Mouse (Mus musculus) liver, embryonic 14.5 days (tissue): ENCODE results near the gene Adgrb3. TPM values are rescaled to one million over a fixed set of nuclear protein-coding genes. Genes with fewer than 3 reads are reported as not detected.

Experiments
- ATAC-seq: fragments of 200-750 bp; cut with Nextera tagmentation; 2 replicates; pipeline ENCODE4 v1.8.0; 2017; ENCODE audit warnings: moderate number of reproducible peaks, mild to moderate bottlenecking, moderate library complexity; ENCODE audit not compliant: insufficient read depth
- DNase-seq, 3 experiments: peaks; one replicate each; pipeline ENCODE4 v3.0.0-alpha.2; 2012 to 2013; ENCODE audit warnings: low read depth in 3 of 3, low spot score in 3 of 3
- H3K27ac ChIP-seq: fragments of 300-500 bp; sonication (generic); 2 replicates; pipeline ENCODE4 v1.5.1; 2014; ENCODE audit warnings: moderate library complexity, mild to moderate bottlenecking, control low read depth, inconsistent platforms
- H3K27me3 ChIP-seq: fragments of 300-500 bp; sonication (generic); 2 replicates; pipeline ENCODE4 v1.6.1; 2014; ENCODE audit warnings: mild to moderate bottlenecking, low read length, moderate library complexity; ENCODE audit not compliant: control insufficient read depth, insufficient read depth
- H3K36me3 ChIP-seq: fragments of 300-500 bp; sonication (generic); replicated peaks from 2 replicates; pipeline ENCODE4 v1.6.1; 2014; ENCODE audit warnings: low read depth; ENCODE audit not compliant: control insufficient read depth, insufficient read depth
- H3K4me1 ChIP-seq, 2 experiments: fragments of 200-500 bp in 1 of 2; fragments of 300-500 bp in 1 of 2; sonication (generic) in 1 of 2; replicated peaks; 2 replicates each; pipeline ENCODE4 v1.6.1; 2012 to 2014; ENCODE audit warnings: antibody characterized with exemption in 1 of 2, inconsistent platforms in 1 of 2, low read length in 1 of 2; ENCODE audit not compliant: control insufficient read depth in 2 of 2, insufficient read depth in 2 of 2
- H3K4me2 ChIP-seq: fragments of 300-500 bp; sonication (generic); 2 replicates; pipeline ENCODE4 v1.6.1; 2014; ENCODE audit warnings: low read depth, mild to moderate bottlenecking, control low read depth, moderate library complexity
- H3K4me3 ChIP-seq, 2 experiments: fragments of 200-500 bp in 1 of 2; fragments of 300-500 bp in 1 of 2; sonication (generic) in 1 of 2; 2 replicates each; pipeline ENCODE4 v1.5.1; 2012 to 2014; ENCODE audit warnings: low read depth in 2 of 2, low read length in 2 of 2, mild to moderate bottlenecking in 2 of 2, control low read depth in 1 of 2, inconsistent platforms in 1 of 2, moderate library complexity in 1 of 2; ENCODE audit not compliant: insufficient read depth in 1 of 2
- H3K9ac ChIP-seq: fragments of 300-500 bp; sonication (generic); replicated peaks from 2 replicates; pipeline ENCODE4 v1.6.1; 2014; ENCODE audit warnings: mild to moderate bottlenecking, control low read depth, moderate library complexity
- H3K9me3 ChIP-seq: fragments of 300-500 bp; sonication (generic); 2 replicates; pipeline ENCODE4 v1.6.1; 2016; ENCODE audit warnings: low read length, mixed read lengths; ENCODE audit not compliant: control insufficient read depth
- CTCF ChIP-seq: IDR thresholded peaks from 2 replicates; pipeline ENCODE4 v1.5.1; 2016; ENCODE audit warnings: antibody characterized with exemption, low read depth, control low read depth
- EP300 ChIP-seq: IDR thresholded peaks from 2 replicates; pipeline ENCODE4 v1.6.1; 2016; ENCODE audit warnings: antibody characterized with exemption, low read depth
- WGBS: fragments of 180-500 bp; shearing (Covaris S2); extraction: QIAGEN DNeasy Blood & Tissue Kit; methylation state at CpG from one replicate; pipeline ENCODE4 v1.1.7; 2014; ENCODE audit not compliant: insufficient replicate concordance; 5-methylcytosine and 5-hydroxymethylcytosine counted together
- polyA plus RNA-seq, 2 experiments: library from polyadenylated mRNA; depleted of rRNA in 1 of 2; stranded (reverse) in 1 of 2; unstranded in 1 of 2; fragments of >200 nt; fragmentation: Nextera tagmentation in 1 of 2; extraction: Ambion mirVana in 1 of 2; gene quantifications; 2 replicates each; pipeline versions ENCODE4 v1.2.1 to v1.2.3; 2012 to 2014

The Adgrb3 gene
- polyA plus RNA-seq, 2 experiments = 0.02 to 0.03 TPM

DNA sequence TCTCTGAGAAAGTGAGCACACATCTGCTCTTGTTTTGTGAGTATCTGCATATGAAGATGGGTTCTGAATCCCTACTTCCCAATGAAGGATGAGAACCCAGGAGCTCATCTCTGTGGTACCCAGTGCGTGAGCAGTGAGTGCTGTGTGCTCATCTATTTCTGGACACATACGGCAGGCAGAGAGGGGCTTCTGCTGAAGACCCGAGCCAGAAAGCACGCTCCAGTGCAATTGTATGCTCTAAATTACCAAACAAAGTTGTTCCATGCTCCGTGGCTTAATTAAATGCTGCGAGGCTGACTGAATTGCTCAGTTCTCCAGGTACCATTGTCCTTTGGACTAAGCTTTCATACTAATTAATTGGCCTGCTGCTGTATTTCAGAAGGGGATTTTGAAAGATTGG, 648.9 kb downstream of the Adgrb3 start:
- H3K27me3 ChIP-seq = no peaks in the 10 kb centered on the region
- H3K4me3 ChIP-seq = no peak overlapping the region
- H3K27ac ChIP-seq = no peak overlapping the region
- H3K9me3 ChIP-seq = no peaks in the 10 kb centered on the region
- ATAC-seq (no peak), DNase-seq (no peak)
- TF ChIP-seq CTCF = no peak
- no peak for TF ChIP-seq EP300
- H3K4me1 ChIP-seq = no peaks in the 10 kb centered on the region
- H3K9ac ChIP-seq = no peak overlapping the region
- 46% methylated on average over 6 of the region's 6 CpGs for WGBS
- H3K36me3 ChIP-seq = no peaks in the 10 kb centered on the region
- no peak overlapping the region for H3K4me2 ChIP-seq

DNA sequence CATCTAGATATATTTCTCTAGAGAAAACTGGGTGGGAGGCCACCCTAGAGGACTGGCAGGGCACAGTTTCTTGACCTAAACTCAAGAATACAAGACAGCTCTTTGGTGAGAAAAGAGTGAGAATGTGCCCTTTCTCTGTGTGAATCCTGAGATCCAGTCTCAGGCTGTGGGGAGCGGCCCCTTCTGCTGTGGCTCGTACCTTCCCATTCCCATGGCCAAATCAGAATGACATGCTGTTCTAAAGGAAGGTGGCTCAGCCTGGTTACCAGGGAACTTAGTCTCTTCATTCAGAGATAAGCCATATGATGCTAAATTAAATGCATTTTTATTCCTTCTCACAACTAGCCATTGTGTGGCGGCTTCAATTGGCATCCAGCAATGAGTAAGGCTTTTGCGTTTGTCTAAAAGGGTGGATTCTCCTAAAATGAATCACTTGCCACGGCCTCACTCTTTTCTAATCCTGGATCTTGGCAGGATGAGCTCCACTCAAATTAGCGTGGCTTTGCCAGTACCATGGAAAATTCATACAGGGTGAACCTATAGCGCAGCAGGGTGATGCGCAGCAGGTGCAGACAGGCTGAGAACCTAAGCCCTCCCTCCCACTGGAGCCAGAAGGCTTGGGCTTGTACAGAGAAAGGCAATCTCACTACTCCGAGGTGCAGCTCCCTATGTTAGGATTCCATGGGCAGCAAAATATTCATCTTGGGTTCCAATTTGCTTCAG, 649.5 kb downstream of the Adgrb3 start:
- TF ChIP-seq CTCF (no peak), EP300 (no peak)
- WGBS = 46% methylated on average over 9 of the region's 9 CpGs
- Histone ChIP-seq H3K9me3 (no peaks in the 10 kb centered on the region), H3K36me3 (no peaks in the 10 kb centered on the region), H3K4me2 (no peak overlapping the region), H3K4me3 (no peak overlapping the region), H3K4me1 (no peaks in the 10 kb centered on the region), H3K27me3 (no peaks in the 10 kb centered on the region), H3K9ac (no peak overlapping the region), H3K27ac (no peak overlapping the region)
- ATAC-seq = no peak
- DNase-seq = no peak

DNA sequence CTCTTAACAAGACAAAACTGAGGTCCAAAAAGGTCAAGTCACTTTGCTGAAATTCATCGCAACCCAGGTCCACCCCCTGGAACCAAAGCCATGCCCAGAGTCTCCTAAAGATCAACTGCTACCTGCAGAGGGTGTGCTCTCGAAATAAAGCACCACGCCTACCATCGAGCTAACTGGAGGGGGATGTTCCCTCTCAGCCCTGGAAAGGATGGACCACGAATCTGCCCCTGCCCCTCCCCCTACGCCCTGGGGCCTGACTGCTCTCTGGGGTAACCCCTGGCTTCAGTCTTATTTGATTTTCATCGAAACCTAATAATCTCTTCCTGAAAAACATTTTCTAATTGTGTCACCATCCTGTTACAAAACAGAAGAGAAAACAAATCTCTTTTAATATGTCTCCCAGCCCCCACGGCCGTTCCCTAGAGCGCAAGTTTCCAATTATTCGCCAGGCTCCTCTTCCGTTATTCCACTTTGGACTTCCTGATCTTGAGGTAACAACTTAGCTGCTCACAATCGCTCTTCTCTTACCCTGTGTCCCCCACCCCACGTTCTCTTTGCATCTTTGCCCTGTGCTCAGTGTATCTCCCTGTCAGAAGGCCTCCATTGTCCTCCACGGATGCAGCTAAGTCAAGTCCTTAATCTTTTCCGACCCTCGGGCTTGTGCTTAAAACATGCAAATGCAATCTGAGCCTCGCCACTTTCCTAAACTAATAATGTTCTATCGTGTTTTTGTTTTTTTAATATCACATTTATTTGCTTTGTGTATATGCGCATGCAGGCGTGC, 651.0 kb downstream of the Adgrb3 start:
- H3K27me3 ChIP-seq = no peaks in the 10 kb centered on the region
- no peak overlapping the region for H3K4me3 ChIP-seq
- H3K4me1 ChIP-seq = no peaks in the 10 kb centered on the region
- H3K27ac ChIP-seq = no peak overlapping the region
- no peaks in the 10 kb centered on the region for H3K36me3 ChIP-seq
- no peak overlapping the region for H3K4me2 ChIP-seq
- TF ChIP-seq CTCF (no peak), EP300 (no peak)
- WGBS = 40% methylated on average over 21 of the region's 21 CpGs
- ATAC-seq (no peak), DNase-seq (no peak)
- no peaks in the 10 kb centered on the region for H3K9me3 ChIP-seq
- no peak overlapping the region for H3K9ac ChIP-seq

DNA sequence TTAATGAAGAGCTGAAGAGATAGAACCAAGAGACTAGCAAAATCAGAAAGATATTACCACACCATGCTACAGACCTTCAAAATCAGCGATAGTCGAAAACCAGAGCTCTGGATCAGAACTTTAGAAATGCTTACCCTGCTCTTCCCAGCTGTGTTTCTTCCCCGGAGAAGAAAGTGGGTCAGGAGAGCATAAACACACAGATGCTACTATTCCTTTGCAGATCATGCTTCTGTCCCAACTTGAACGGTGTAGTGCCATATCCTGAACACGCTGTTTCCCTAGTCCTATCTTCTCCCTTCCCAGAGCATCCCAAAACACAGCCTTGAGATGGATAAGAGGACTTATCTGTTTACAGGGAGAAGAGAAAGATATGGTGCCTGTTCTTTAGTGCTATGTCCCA, 662.4 kb downstream of the Adgrb3 start:
- no peak overlapping the region for H3K4me3 ChIP-seq
- ATAC-seq (no peak), DNase-seq (no peak)
- no peak overlapping the region for H3K27ac ChIP-seq
- no peaks in the 10 kb centered on the region for H3K27me3 ChIP-seq
- no peaks in the 10 kb centered on the region for H3K9me3 ChIP-seq
- no peak overlapping the region for H3K9ac ChIP-seq
- no peaks in the 10 kb centered on the region for H3K36me3 ChIP-seq
- no peaks in the 10 kb centered on the region for H3K4me1 ChIP-seq
- H3K4me2 ChIP-seq = no peak overlapping the region
- WGBS = 63% methylated on average over 5 of the region's 5 CpGs
- TF ChIP-seq CTCF = no peak
- TF ChIP-seq EP300 = no peak

DNA sequence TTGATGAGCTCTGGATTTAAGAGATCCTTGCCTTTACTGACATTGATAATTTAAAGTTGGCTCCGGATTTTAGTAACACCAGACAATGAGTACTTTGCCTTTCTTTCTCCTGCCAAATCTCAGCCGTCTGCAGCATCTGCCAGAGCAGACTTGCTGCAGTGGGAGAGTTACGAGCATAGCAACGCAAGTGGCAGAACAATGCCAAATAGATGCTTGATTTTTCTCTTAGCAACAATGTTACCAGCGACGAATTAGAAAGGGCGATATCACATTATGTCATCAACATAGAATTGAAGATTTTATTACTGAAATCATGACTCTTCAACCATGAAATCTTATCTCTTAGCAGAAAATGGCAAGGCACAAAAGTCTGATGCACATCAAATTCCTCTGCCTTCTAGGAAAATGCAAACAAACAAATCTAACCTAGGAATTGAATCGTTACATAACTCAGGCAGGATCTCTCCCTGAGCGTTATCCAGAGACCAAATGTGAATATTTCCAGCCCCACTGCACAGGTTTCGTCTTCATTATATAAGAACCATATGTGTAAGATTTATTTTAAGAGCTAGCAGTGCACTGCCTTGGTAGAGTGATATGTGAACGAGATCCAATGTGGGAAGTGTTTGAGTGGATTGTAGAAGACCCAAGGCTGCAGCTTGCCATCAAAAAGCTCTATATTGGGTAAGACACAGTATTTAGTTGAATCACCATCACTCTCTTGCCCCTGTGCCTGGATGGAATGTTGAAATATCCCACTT, 663.3 kb downstream of the Adgrb3 start:
- Histone ChIP-seq H3K4me3 (no peak overlapping the region), H3K27ac (no peak overlapping the region), H3K36me3 (no peaks in the 10 kb centered on the region), H3K4me2 (no peak overlapping the region), H3K9me3 (no peaks in the 10 kb centered on the region), H3K9ac (no peak overlapping the region), H3K4me1 (no peaks in the 10 kb centered on the region), H3K27me3 (no peaks in the 10 kb centered on the region)
- DNase-seq (no peak), ATAC-seq (no peak)
- 61% methylated on average over 11 of the region's 11 CpGs for WGBS
- no peak for TF ChIP-seq CTCF
- TF ChIP-seq EP300 = no peak
